Mouse (Mus musculus) embryonic facial prominence, embryonic 10.5 days (tissue): Measurements from ENCODE around the gene Ctdsp2. TPM values are rescaled to one million over a fixed set of nuclear protein-coding genes. Genes with fewer than 3 reads are reported as not detected.

Source experiments
- DNase-seq: peaks from one replicate; pipeline ENCODE4 v3.0.0-alpha.2; 2017; ENCODE audit warnings: low spot score
- H3K27ac ChIP-seq: fragments of 300-500 bp; sonication (generic); replicated peaks from 2 replicates; pipeline ENCODE4 v1.5.1; 2016; ENCODE audit warnings: mild to moderate bottlenecking
- H3K27me3 ChIP-seq: fragments of 300-500 bp; sonication (generic); replicated peaks from 2 replicates; pipeline ENCODE4 v1.6.1; 2016; ENCODE audit warnings: low read depth, mild to moderate bottlenecking; ENCODE audit not compliant: poor library complexity, severe bottlenecking
- H3K36me3 ChIP-seq: fragments of 300-500 bp; sonication (generic); replicated peaks from 2 replicates; pipeline ENCODE4 v1.6.1; 2016; ENCODE audit warnings: mild to moderate bottlenecking, moderate library complexity
- H3K4me1 ChIP-seq: fragments of 300-500 bp; sonication (generic); 2 replicates; pipeline ENCODE4 v1.6.1; 2016
- H3K4me3 ChIP-seq: fragments of 300-500 bp; sonication (generic); 2 replicates; pipeline ENCODE4 v1.5.1; 2016; ENCODE audit warnings: mild to moderate bottlenecking, moderate library complexity
- H3K9me3 ChIP-seq: fragments of 300-500 bp; sonication (generic); 2 replicates; pipeline ENCODE4 v1.6.1; 2016; ENCODE audit warnings: mild to moderate bottlenecking
- WGBS: fragments of 180-500 bp; shearing (Covaris S2); methylation state at CpG from one replicate; pipeline ENCODE4 v1.1.7; 2016; 5-methylcytosine and 5-hydroxymethylcytosine counted together
- polyA plus RNA-seq: library from polyadenylated mRNA; unstranded; fragments of >200 nt; fragmentation: Nextera tagmentation; extraction: Ambion mirVana; gene quantifications from 2 replicates; pipeline ENCODE4 v1.2.1, GENCODE M21; 2016

Ctdsp2 gene
- polyA plus RNA-seq, 1 experiment from 2014 or later = 49.3 TPM

GRCm38 (mm10) chr10:126972051-126972725, 6.3 kb upstream of the Ctdsp2 start:
- WGBS = 4% methylated on average over 13 of the region's 13 CpGs
- Histone ChIP-seq H3K9me3 (no peaks in the 10 kb centered on the region), H3K4me1 (peaks cover 41% of the 10 kb centered on the region), H3K27me3 (0 out of 2 replicates have a peak, but pooled peaks cover 8% of the 10 kb centered on the region), H3K27ac (peak overlapping the region; percentile 85), H3K4me3 (peak overlapping the region; percentile 46), H3K36me3 (no peaks in the 10 kb centered on the region)
- DNase-seq = peak; percentile 92

- 0 out of 2 replicates have a peak, but pooled peaks cover 8% of the 10 kb centered on the region for H3K27me3 ChIP-seq
- H3K27ac ChIP-seq = peak overlapping the region; percentile 85
- H3K36me3 ChIP-seq = no peaks in the 10 kb centered on the region
- peak overlapping the region; percentile 46; the same call in 1 of the 2 replicates for H3K4me3 ChIP-seq
- peaks cover 47% of the 10 kb centered on the region for H3K4me1 ChIP-seq
- no peaks in the 10 kb centered on the region for H3K9me3 ChIP-seq
- no peak for DNase-seq
- 24% methylated on average over 7 of the region's 7 CpGs for WGBS
These were observed 5.5 kb upstream of the Ctdsp2 start for GRCm38 (mm10) chr10:126972988-126973387.

GRCm38 (mm10) chr10:126975706-126976105, 2.8 kb upstream of the Ctdsp2 start:
- Histone ChIP-seq H3K9me3 (no peaks in the 10 kb centered on the region), H3K27me3 (0 out of 2 replicates have a peak, but pooled peaks cover 8% of the 10 kb centered on the region), H3K27ac (no peak overlapping the region), H3K4me3 (no peak overlapping the region), H3K4me1 (peaks cover 55% of the 10 kb centered on the region), H3K36me3 (no peaks in the 10 kb centered on the region)
- WGBS = 88% methylated on average over 6 of the region's 6 CpGs
- no peak for DNase-seq

GRCm38 (mm10) chr10:126977076-126977475, 1.4 kb upstream of the Ctdsp2 start:
- DNase-seq = no peak
- WGBS = 44% methylated on average over 4 of the region's 4 CpGs
- H3K4me1 ChIP-seq = peaks cover 55% of the 10 kb centered on the region

GRCm38 (mm10) chr10:126979121-126979635, 661 bp downstream of the Ctdsp2 start:
- H3K36me3 ChIP-seq = peaks cover 12% of the 10 kb centered on the region
- peaks cover 61% of the 10 kb centered on the region for H3K4me1 ChIP-seq
- under 1% methylated on average over 59 of the region's 62 CpGs for WGBS

More at GRCm38 (mm10) chr10:126977076-126977475, 1.4 kb upstream of the Ctdsp2 start:
- Histone ChIP-seq H3K27me3 (0 out of 2 replicates have a peak, but pooled peaks cover 8% of the 10 kb centered on the region), H3K9me3 (no peaks in the 10 kb centered on the region), H3K4me3 (no peak overlapping the region), H3K36me3 (no peaks in the 10 kb centered on the region), H3K27ac (no peak overlapping the region)

DNA sequence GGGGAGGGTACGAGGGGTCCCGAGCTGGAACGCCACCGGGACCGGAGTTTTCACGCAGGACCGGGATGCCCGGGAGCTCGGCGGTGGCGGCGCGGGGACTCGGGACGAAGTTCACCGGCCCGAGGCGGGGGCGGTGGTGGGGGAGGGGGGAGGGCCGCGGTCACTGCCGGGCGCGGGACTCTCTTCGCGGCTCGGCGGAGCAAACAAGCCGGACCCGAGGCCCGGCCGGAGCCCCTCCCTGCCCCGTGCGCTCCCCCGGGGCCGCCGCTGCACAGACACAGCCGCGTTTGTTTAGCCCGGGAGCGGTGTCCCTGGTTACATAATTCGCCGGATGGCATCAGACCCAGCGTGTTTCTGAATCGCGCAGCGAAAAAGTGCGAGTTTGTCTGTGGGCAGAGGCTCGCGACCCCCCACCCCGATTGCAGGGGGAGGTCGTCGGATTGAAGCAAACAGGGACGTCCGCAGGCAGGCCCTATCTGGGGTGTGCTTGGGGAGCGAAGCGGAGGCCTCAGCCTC, 1.2 kb downstream of the Ctdsp2 start:
- peaks cover 66% of the 10 kb centered on the region for H3K4me1 ChIP-seq
- H3K36me3 ChIP-seq = peaks cover 17% of the 10 kb centered on the region
- under 1% methylated on average over 57 of the region's 57 CpGs for WGBS

More at GRCm38 (mm10) chr10:126979121-126979635, 661 bp downstream of the Ctdsp2 start:
- Histone ChIP-seq H3K27me3 (0 out of 2 replicates have a peak, but pooled peaks cover 8% of the 10 kb centered on the region), H3K9me3 (no peaks in the 10 kb centered on the region), H3K27ac (peak overlapping the region; percentile 98), H3K4me3 (peak overlapping the region; percentile 100)
- peak; percentile 70 for DNase-seq

DNA sequence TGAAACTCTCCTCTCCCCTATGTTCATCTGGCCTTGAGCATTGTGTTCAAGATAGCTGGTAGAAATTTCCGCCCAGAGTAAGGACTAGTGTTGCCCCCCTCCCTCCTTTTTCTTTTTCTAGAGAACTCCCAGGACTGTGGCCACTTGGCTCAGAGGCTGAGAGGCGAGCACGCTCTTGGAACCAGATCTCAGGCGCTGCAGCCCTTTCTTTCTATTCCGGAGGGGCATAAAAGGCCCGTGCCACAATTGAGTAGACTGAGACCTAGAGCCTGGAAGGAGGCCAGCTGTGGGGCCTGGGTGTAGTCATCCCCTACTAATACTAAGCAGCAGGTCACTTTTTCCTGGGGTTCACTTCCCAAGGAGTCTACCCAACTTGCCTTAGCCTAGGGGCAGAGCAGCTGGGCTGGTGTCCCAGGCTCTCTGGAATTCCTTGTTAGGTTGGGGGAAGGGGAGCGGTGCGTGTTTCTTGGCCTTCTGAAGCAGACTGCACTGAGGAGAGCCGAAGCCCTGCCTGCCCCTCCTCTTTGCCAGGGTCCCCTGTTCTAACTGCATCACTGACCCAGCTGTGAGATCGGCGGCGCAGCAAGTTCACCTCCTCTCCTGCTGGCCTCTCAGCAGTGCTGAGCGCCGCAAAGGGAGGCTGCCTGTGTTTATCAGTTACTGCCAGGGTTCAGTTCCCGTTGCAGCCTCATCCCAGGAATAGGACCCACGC, 1.9 kb downstream of the Ctdsp2 start:
- H3K4me1 ChIP-seq = peaks cover 70% of the 10 kb centered on the region
- peak overlapping the region; percentile 98 for H3K27ac ChIP-seq
- 2% methylated on average over 16 of the region's 16 CpGs for WGBS
- peaks cover 22% of the 10 kb centered on the region for H3K36me3 ChIP-seq
- no peaks in the 10 kb centered on the region for H3K9me3 ChIP-seq
- DNase-seq = peak; percentile 71
- 0 out of 2 replicates have a peak, but pooled peaks cover 6% of the 10 kb centered on the region for H3K27me3 ChIP-seq
- peak overlapping the region; percentile 100 for H3K4me3 ChIP-seq

More for the DNA sequence above, 1.2 kb downstream of the Ctdsp2 start:
- H3K27ac ChIP-seq = peak overlapping the region; percentile 98
- DNase-seq = peak; percentile 72
- H3K4me3 ChIP-seq = peak overlapping the region; percentile 100
- no peaks in the 10 kb centered on the region for H3K9me3 ChIP-seq
- 0 out of 2 replicates have a peak, but pooled peaks cover 8% of the 10 kb centered on the region for H3K27me3 ChIP-seq

- Histone ChIP-seq H3K4me3 (peak overlapping the region; percentile 100), H3K4me1 (peaks cover 72% of the 10 kb centered on the region), H3K27ac (peak overlapping the region; percentile 98), H3K36me3 (peaks cover 26% of the 10 kb centered on the region), H3K27me3 (0 out of 2 replicates have a peak, but pooled peaks cover 1% of the 10 kb centered on the region), H3K9me3 (no peaks in the 10 kb centered on the region)
- 7% methylated on average over 11 of the region's 11 CpGs for WGBS
- DNase-seq = peak; percentile 57
These were observed 2.5 kb downstream of the Ctdsp2 start for GRCm38 (mm10) chr10:126980933-126981530.

- 52% methylated on average over 3 of the region's 3 CpGs for WGBS
- H3K4me3 ChIP-seq = peak overlapping the region; percentile 100; the same call in 1 of the 2 replicates
- H3K4me1 ChIP-seq = peaks cover 77% of the 10 kb centered on the region
- H3K27ac ChIP-seq = no peak overlapping the region
- H3K27me3 ChIP-seq = no peaks in the 10 kb centered on the region
- no peaks in the 10 kb centered on the region for H3K9me3 ChIP-seq
- DNase-seq = no peak
- peaks cover 33% of the 10 kb centered on the region for H3K36me3 ChIP-seq
These were observed 3.2 kb downstream of the Ctdsp2 start for GRCm38 (mm10) chr10:126981746-126982145.

GRCm38 (mm10) chr10:126983193-126983725, 4.7 kb downstream of the Ctdsp2 start:
- Histone ChIP-seq H3K27ac (no peak overlapping the region), H3K4me3 (peak overlapping the region; percentile 100; the same call in 1 of the 2 replicates), H3K4me1 (peaks cover 81% of the 10 kb centered on the region)

DNA sequence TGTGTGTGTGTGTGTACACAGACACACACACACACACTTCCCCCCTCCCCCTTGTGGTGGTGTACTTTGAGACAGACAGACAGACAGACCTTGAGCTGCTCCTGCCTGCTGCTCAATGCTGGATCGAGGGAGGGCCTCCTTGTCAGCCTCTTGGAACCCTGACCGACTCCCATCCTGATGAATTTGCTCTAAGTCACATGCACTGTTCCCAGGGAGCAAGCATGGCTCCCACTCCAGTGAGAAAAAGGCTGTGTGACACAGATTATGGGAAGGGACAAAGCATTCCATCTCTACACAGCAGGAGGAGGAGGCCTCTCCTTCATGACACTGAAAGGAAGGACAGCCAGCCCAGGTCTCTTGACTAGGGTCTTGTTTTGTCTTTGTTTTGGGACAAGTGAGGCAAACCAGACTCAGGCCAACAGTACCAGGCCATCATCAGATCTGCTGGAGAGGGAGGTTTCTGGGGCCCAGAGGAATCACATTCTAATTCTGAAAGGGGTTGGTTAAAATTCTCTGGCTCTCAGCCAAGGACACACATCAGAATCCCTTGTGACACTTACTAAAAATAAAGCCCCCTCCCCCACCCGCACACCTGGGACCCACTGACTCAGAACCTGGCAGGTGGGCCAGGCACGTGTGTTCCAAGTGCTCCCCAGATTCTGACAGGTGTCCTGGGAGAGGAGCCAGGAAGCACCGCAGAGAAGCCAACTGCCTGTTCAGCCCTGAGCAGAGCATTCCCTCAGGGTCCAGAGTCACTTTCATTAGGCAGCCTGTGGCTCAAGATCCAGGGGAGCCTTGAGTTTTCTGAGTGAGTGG, 5.9 kb downstream of the Ctdsp2 start:
- Histone ChIP-seq H3K4me1 (peaks cover 89% of the 10 kb centered on the region), H3K36me3 (peaks cover 48% of the 10 kb centered on the region), H3K9me3 (no peaks in the 10 kb centered on the region), H3K4me3 (0 out of 2 replicates have a peak overlapping the region, but pooled peaks have one; percentile 5), H3K27me3 (no peaks in the 10 kb centered on the region), H3K27ac (peak overlapping the region; percentile 63)
- DNase-seq = no peak
- WGBS = 62% methylated on average over 5 of the region's 5 CpGs

More at GRCm38 (mm10) chr10:126983193-126983725, 4.7 kb downstream of the Ctdsp2 start:
- WGBS = 65% methylated on average over 14 of the region's 14 CpGs
- H3K27me3 ChIP-seq = no peaks in the 10 kb centered on the region
- peaks cover 41% of the 10 kb centered on the region for H3K36me3 ChIP-seq
- no peaks in the 10 kb centered on the region for H3K9me3 ChIP-seq
- no peak for DNase-seq
